Mouse (Mus musculus): Measurements from ENCODE around the gene Tacr2. TPM values are rescaled to one million over a fixed set of nuclear protein-coding genes. Genes with fewer than 3 reads are reported as not detected.

Tacr2 gene
- not detected for polyA plus RNA-seq (2014; fragmentation: Illumina TruSeq; extraction: RNeasy Lipid Tissue Mini Kit (QIAGEN cat#74804); ENCODE audit: low read depth, low replicate concordance)

GRCm38 (mm10) chr10:62252000-62252488, at the start of gene Tacr2:
TSS of gene Tacr2 (plus strand) at chr10:62252438.

GRCm38 (mm10) chr10:62230708-62231394, 21.4 kb upstream of the Tacr2 start, which contains the start of gene Tspan15:
TSS of gene Tspan15 (minus strand) at chr10:62231251.

Other genes starting within 250 kb of the Tacr2 start
- not detected for gene Neurog3, start 119.3 kb upstream of the Tacr2 start, polyA plus RNA-seq (2014; fragmentation: Illumina TruSeq; extraction: RNeasy Lipid Tissue Mini Kit (QIAGEN cat#74804); ENCODE audit: low read depth, low replicate concordance)
- 2.0 TPM for gene Fam241b, start 108.5 kb upstream of the Tacr2 start, polyA plus RNA-seq (2014; fragmentation: Illumina TruSeq; extraction: RNeasy Lipid Tissue Mini Kit (QIAGEN cat#74804); ENCODE audit: low read depth, low replicate concordance)
- gene Tspan15, start 21.2 kb upstream of the Tacr2 start, polyA plus RNA-seq (2014; fragmentation: Illumina TruSeq; extraction: RNeasy Lipid Tissue Mini Kit (QIAGEN cat#74804); ENCODE audit: low read depth, low replicate concordance): 0.90 TPM
- gene Hk1, start 127.5 kb downstream of the Tacr2 start, polyA plus RNA-seq (2014; fragmentation: Illumina TruSeq; extraction: RNeasy Lipid Tissue Mini Kit (QIAGEN cat#74804); ENCODE audit: low read depth, low replicate concordance): 0.29 TPM
- not detected for gene Hkdc1, start 170.1 kb downstream of the Tacr2 start, polyA plus RNA-seq (2014; fragmentation: Illumina TruSeq; extraction: RNeasy Lipid Tissue Mini Kit (QIAGEN cat#74804); ENCODE audit: low read depth, low replicate concordance)
- not detected for gene 4930507D05Rik, start 197.1 kb downstream of the Tacr2 start, polyA plus RNA-seq (2014; fragmentation: Illumina TruSeq; extraction: RNeasy Lipid Tissue Mini Kit (QIAGEN cat#74804); ENCODE audit: low read depth, low replicate concordance)
- gene Supv3l1, start 197.3 kb downstream of the Tacr2 start, polyA plus RNA-seq (2014; fragmentation: Illumina TruSeq; extraction: RNeasy Lipid Tissue Mini Kit (QIAGEN cat#74804); ENCODE audit: low read depth, low replicate concordance): 12.5 TPM
- 66.7 TPM for gene Vps26a, start 234.4 kb downstream of the Tacr2 start, polyA plus RNA-seq (2014; fragmentation: Illumina TruSeq; extraction: RNeasy Lipid Tissue Mini Kit (QIAGEN cat#74804); ENCODE audit: low read depth, low replicate concordance)